Mouse (Mus musculus) cerebellum, adult 8-10 months (tissue): ENCODE measurements around the gene Tm9sf4.

Experiments used
- DNase-seq: peaks from one replicate; pipeline ENCODE4 v3.0.0; 2022

The Tm9sf4 gene

DNA sequence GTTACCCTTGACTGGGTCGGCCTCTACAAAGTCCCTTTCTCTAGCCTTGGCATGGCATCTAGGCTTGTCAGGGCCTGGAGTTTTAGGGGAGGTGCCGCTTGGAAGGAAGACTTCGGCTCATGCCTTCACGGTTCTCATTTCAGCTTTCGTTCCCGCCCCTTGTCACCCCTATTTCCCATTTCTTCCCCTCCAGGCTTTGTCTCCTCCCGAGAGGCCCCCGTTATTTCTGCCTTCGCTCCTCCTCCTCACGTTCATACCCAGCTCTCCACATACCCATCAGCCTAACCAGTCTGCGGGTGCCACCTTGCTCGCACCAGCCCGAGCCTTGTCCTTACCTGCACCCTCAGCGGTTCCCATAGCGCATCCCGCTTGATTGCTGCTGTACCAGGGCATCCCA is 579 bp downstream of the Tm9sf4 start:
- DNase-seq, result no peak

DNA sequence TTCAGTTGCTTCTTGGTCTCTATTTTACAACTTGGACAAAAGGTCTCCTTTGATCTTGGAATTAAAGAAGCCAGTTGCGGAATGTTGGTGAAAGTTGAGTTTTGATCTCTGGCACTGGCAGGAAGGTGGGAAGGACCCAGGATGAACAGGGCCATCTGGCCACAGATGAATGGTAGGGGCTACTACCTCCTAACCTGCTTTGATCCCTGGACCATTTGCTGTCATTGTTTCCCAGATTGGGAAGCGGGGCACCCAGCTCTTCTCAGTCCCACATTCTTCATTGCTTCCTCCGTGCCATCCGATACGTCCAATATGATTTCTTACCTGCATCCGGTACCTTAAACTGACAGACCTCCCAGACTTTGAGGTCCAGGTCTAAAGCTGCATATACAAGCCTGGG is 6.0 kb downstream of the Tm9sf4 start:
- no peak for DNase-seq

- DNase-seq, result no peak
Observed at GRCm38 (mm10) chr2:153168134-153168820, 7.2 kb downstream of the Tm9sf4 start.

DNA sequence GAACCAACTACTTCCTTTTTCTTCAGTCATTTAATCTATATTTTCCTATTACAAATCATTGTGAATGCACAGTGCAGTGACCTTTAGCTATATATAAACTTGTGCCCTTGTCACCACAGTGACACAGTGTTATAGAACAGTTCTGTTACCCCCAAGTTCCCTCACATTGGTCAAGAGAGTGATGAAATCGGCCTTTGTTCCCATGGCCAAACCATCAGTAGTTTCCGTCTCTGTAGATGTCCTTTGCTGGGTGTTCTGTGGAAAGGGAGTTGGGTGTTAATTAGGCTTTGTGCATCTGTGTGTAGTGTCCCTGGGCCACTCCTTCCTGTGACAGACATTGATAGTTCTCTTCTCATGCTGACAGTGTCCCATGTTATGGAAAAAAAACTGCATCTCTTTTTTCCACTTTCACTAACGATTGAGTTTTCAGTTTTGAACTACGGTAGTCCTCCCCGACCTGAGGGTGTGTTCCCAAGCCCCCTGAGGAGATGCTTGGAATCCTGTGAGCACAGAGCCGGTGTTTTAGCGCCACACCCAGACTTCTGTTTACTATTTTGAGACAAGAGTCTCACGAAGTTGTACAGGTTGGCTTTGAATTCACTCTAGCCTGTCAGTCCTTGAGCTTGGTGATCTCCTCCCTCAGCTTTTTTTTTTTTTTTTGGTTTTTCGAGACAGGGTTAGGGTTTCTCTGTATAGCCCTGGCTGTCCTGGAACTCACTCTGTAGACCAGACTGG is 9.6 kb downstream of the Tm9sf4 start:
- DNase-seq, result no peak

- DNase-seq, result no peak
Observed at GRCm38 (mm10) chr2:153171966-153172365, 10.9 kb downstream of the Tm9sf4 start.

DNA sequence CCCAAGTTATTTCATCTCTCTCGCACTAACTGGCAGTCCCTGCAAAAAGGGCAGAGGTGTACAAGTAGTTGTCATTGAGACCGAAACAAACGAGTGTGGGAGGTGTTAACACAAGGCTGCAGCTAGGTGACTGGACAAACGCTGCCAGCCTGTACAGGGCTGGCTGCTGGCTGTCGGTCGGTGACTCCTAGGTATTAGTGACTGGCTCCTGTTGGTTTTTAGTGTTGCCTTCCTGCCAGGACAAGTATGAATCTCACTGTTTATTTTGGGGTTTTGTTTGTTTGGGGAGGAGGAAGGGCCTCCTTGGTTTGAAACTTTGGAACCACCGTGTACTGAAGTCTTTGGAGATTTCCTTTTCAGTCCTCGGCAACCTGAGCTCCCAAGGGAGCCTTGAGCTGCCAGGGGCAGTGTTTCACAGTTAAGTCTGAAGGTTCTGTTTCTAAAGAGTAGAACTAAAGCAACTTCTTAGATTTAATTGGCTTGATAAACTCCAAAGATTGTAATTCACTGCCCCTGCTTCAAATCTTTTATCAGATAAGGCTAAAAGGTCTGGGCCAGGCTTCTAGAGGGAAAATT is 15.0 kb downstream of the Tm9sf4 start:
- no peak for DNase-seq

DNA sequence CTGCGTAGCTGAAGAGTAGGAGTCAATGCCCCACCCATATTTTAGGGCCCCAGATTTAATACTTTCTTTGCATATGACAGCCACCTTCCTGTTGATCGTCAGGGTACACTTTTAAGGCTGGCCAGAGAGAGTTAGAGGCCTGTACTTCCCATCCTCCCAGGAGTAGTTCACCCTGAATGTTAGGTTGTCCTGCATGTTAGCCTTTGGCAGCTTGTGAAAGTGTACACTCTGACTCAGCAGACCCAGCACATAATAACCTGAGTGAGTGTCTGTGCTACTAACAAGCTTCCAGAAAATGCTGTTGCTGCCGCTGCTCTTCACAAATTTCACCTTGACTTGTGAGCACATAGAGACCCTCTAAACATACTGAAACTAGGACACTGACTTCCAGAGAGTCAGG is 16.1 kb downstream of the Tm9sf4 start:
- no peak for DNase-seq

- no peak for DNase-seq
Observed at GRCm38 (mm10) chr2:153179126-153179860, 18.2 kb downstream of the Tm9sf4 start.

DNA sequence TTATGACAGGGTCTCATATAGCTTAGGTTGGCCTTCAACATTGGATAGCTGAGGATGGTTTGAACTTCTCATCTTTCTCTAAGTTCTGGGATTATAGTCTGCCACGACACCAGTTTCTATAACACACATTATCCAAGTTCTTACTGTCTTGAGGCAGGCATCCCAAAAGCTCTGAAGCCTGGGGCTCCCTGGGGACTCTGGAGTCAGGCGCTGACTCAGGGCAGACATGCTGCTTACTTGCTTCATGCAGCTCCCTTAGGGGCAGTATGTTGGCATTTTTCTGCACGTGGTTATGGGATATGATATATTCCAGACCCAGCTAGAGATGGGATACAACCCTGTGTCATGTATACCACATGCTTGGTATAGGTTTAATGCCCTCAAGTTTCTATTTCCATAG is 18.9 kb downstream of the Tm9sf4 start:
- DNase-seq, result no peak

DNA sequence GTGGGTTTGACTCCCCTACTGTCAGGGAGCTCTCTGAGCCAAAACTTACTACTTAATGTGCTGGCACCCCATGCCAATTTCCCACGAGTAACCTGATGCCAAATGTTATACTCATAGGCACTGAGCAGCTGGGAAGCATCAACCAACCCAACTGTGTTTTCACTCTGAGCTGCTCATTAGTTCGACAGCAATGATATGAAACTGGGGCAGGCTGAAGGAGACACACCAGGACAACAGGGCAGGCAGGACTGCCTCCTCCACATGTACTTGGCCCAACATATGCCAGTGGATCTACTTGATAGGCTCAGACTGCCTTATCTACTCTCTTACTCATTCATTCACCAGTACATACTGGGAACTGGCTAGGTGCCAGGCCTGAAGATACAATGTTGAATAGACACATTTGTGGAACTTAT is 25.1 kb downstream of the Tm9sf4 start:
- DNase-seq, result peak; percentile 14

DNA sequence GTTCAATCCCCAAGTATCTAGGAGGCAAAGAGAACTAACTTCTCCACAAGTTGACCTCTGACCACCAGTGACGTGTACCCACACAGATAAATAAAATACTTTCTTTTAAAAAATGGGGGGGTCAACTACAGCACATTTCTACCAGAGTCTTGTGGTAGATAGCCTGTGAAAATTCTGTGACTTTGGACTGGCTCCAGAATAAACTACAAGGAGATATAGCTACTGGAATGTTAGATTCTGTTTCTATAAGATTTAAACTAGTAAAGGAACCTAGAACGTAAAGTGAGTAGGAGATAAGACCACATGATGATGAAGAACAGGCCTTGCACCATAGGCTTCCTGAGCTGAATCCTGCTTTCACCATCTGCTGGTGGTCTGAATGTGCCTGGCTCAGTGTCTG is 26.7 kb downstream of the Tm9sf4 start:
- DNase-seq, result no peak

GRCm38 (mm10) chr2:153191242-153191641 is 30.1 kb downstream of the Tm9sf4 start:
- DNase-seq, result no peak

DNA sequence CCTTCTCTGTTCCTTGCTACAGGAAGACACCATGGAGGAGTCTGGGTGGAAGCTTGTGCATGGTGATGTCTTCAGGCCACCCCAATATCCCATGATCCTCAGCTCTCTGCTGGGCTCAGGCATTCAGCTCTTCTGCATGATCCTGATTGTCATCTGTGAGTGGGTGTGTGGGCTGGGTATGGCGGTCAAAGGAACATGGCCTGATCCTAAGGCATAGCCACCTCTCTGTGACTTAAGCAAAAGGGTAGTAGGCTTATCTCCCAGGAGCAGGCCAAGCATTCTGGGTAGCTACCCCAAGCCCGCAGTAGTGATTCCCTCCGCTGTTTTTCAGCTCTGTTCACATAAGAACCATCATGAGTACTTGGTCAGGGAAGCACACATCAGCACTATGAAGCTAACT is 33.2 kb downstream of the Tm9sf4 start:
- DNase-seq, result no peak

DNA sequence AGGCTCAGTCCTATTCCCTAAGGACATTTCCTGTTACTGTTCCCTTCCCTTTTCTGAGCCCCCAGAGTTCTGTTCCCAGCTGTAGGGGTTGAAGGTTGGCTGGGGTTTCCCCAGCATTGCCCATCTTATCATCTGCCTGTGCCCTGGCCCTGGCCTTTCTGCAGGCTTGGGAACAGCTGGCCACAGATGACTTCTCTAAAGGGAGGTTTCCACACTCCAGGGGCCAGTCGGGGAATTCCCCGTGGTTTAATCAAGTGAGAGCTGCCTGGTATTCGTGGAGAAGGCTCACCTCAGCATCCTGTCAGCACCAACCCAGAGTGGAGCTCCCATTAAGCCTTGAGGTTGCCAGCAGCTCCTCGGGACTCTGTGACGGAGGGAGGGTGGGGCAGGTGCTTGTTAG is 37.4 kb downstream of the Tm9sf4 start:
- DNase-seq, result no peak

- no peak for DNase-seq
Observed at GRCm38 (mm10) chr2:153199114-153199513, 38.0 kb downstream of the Tm9sf4 start.

DNA sequence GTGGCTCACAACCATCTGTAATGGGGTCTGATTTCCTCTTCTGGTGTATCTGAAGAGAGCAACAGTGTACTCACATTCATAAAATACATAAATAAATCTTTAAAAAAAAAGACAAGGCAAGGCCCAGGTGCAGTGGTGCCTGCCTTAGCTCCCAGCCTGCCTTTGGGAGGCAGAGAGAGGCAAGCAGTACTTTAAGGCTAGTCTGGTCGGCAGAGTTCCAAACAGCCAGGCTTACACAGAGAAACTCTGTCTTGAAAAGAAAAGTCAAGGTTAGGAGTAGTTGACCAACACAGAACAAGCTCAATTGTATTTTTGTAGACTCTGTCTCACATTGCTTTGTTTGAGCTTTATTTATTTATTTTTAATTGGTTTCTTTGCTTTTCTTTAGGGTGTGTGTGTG is 41.7 kb downstream of the Tm9sf4 start:
- no peak for DNase-seq

- DNase-seq, result no peak
Observed at GRCm38 (mm10) chr2:153208149-153208548, 47.0 kb downstream of the Tm9sf4 start.

GRCm38 (mm10) chr2:153209286-153209685 is 48.2 kb downstream of the Tm9sf4 start:
- DNase-seq, result peak; percentile 31

GRCm38 (mm10) chr2:153211451-153211850 is 50.3 kb downstream of the Tm9sf4 start:
- no peak for DNase-seq

DNA sequence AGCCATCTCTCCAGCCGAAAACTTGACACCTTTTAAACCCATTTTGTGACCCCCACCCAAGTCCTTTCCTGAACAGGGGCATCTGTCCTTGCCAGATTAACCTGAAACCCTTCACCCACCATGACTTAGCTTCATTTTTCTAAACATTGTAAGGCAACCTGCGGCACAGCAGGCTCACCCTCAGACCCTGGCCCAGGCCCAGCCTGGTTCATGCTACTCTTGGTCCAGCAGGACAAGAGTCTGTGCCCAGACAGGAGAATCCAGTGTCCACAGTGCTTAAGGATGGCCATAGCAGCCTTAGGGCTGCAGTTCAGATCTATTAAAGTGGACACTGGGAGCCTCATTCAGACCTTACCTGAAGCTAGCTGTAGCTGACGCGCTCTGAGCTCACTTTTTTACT is 52.2 kb downstream of the Tm9sf4 start:
- no peak for DNase-seq

DNA sequence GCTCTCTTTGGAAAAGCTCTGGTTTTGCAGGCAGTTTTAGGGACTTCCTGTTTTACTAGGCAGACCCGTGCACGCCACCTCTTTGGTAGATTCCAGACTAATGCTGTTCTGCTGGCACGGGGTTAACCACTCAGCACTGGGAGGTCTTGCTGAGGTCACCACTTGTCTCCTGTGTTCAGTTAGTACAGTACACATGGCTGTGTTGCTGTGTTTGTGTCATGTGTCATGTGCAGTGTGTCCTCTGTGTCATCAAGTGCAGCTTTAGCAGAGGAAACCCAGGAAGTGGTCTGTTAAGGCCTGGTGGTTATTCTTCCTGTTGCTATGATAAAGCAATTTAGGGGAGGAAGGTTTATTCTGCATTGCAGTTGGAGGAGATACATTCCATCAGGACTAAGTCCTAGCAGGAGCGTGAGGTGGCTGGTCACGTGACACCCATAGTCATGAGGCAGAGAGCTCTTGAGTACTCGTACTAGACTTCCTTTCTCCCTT is 53.7 kb downstream of the Tm9sf4 start:
- no peak for DNase-seq

GRCm38 (mm10) chr2:153215421-153215820 is 54.3 kb downstream of the Tm9sf4 start:
- DNase-seq, result no peak

DNA sequence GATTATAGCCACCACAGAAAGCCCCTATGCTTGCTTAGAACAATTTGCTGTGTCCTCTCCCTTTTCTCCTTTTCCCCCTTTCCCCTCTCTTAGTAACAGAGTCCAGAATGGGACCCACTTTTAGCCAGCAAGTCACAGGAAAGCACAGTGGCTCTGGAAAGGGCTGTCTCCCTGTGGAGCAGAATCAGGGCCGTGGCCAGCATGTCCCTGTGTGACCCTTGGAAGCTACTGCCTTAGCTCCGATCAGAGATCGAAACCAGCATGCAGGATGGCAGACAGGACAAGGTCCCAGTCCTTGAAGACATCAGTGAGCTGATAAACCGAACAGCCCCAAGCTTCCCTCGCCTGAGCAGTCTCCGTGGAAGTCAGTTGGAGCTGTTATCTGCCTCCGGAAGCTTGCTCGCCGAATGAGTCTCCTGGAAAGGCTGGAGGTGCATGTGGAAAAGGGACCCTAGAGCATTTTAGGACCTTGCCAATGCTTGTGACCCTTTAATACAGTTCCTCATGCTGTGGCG is 56.8 kb downstream of the Tm9sf4 start:
- no peak for DNase-seq
